Mouse (Mus musculus): ENCODE results near the gene Serpine2.

Gene Serpine2

GRCm38 (mm10) chr1:79755376-79755775, 105.6 kb downstream of the Serpine2 start:
- DNase-seq, result no peak

DNA sequence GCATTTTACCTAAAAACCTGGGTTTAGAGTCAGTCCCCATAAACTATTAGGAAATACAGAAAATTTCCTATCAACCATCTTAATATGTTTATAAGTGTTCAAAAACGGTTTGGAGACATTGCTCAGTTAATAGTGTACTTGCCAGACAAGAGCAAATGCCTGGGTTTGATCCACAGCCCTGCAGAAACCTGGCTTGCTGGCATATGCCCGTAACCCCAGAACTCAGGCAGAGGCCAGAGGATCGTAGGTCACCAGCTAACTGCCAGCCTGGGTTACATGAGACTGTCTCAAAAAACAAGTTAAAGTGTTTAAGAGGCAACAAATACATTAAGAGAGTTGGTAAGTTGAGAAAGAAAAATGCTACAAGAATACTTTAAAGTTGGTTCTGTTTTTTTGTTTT, 106.0 kb downstream of the Serpine2 start:
- no peak for DNase-seq

GRCm38 (mm10) chr1:79753456-79753855, 107.5 kb downstream of the Serpine2 start:
- DNase-seq, result no peak

DNA sequence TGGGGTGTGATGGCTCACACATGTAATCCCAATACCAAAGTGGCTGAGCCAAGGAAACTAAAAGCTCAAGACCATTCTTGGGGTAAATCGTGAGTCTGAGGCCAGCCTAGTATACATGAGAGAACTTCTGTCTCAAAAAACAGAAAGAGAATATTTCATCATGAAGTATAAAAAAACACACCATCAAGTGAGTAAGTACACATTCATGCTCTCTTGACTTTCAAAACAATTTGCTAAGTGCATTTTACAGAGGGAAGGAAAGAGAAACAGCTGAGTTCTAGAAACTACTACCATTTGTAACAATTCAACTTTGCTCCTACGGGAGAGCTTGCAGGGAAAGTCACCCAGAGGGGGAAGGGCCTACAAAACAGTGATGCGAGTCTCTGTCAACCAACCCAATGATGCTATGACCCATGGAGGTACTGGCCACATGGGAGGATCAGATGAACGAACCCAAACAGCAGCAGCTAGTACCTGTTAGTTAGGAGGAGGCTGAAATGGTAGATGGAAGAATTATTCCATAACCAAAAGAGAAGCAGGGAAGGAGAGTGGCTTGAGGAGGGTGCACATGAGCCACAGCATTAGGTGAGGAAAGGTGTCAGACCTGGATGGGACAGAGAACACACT, 108.2 kb downstream of the Serpine2 start:
- DNase-seq, result no peak

GRCm38 (mm10) chr1:79752015-79752695, 108.8 kb downstream of the Serpine2 start:
- DNase-seq, result no peak

- DNase-seq, result no peak
Measured at GRCm38 (mm10) chr1:79751186-79751585, 109.8 kb downstream of the Serpine2 start.

GRCm38 (mm10) chr1:79746056-79746455, 114.9 kb downstream of the Serpine2 start:
- no peak for DNase-seq

Data from thymus, postnatal 36 days (tissue).